Mouse (Mus musculus) NIH3T3 (cell line): ENCODE data around the gene Gm13278.
A peak's percentile ranks its signal among the peaks of the same experiment; 100 is the strongest.
"Not testable (repeated sequence)": the region's sequence is repeated elsewhere in the genome, so short reads cannot be mapped to it uniquely, and the experiment has no call there.

Experiments
- DNase-seq: peaks from one replicate; pipeline ENCODE4 v3.0.0-alpha.2; 2012; ENCODE audit warnings: low read depth

The Gm13278 gene

GRCm38 (mm10) chr4:88793936-88794675, 2.8 kb downstream of the Gm13278 start, which contains the start of gene Gm13275:
TSS of gene Gm13275 (plus strand) at chr4:88794487.
- not testable (repeated sequence) for DNase-seq

GRCm38 (mm10) chr4:88797097-88797496, 5.7 kb downstream of the Gm13278 start, which contains the start of gene Gm13279:
TSS of gene Gm13279 (plus strand) at chr4:88797397.
- not testable (repeated sequence) for DNase-seq

DNA sequence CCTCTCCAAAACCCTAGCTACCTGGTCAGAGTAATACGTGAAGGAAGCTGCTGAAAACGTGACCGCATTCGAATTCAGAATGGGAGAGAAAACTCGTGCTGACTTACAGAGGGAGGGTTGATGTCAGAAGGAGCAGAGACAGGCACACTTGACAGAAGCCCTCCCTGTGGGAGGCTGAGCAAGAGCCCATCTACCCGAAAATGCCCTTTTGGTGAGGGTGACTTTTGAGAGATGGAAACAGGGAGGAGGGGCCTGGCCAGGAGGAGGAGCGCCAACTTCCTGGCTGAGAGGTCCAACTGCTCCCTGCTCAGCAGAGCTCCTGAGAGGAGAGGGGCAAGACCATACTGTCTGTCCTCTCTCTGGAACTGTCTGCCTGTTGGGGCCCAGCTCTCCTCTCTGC, 8.0 kb downstream of the Gm13278 start, which contains the start of gene Gm13285:
Gene Gm13285 (plus strand): TSS at position 301 of the 400 bp plus-strand sequence.
- not testable (repeated sequence) for DNase-seq

DNA sequence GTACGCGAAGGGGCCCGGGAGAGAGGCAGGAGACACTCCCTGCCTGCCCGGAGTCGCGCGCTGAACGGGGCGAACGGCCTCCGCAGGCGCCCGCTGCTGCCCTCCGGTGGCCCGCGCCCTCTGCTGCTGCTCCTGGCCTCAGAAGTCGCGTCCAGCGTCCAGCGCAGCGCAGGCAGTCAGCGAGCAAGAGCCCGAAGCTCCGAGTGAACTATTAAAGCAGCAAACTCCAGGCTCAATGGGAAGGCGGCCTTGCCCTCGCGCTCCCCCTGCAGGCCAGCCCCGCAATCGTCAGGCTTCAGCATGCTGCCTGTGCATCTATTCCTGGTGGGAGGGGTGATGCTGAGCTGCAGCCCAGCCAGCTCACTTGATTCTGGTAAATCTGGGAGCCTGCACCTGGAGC, 11.6 kb downstream of the Gm13278 start, which contains the start of gene Gm13287:
Gene Gm13287 (plus strand): TSS at position 301 of the 400 bp plus-strand sequence.
- not testable (repeated sequence) for DNase-seq

GRCm38 (mm10) chr4:88805231-88805630, 13.9 kb downstream of the Gm13278 start, which contains the start of gene Gm13288:
TSS of gene Gm13288 (plus strand) at chr4:88805531.
- not testable (repeated sequence) for DNase-seq

GRCm38 (mm10) chr4:88805761-88806160, 14.4 kb downstream of the Gm13278 start:
- DNase-seq, result not testable (repeated sequence)

DNA sequence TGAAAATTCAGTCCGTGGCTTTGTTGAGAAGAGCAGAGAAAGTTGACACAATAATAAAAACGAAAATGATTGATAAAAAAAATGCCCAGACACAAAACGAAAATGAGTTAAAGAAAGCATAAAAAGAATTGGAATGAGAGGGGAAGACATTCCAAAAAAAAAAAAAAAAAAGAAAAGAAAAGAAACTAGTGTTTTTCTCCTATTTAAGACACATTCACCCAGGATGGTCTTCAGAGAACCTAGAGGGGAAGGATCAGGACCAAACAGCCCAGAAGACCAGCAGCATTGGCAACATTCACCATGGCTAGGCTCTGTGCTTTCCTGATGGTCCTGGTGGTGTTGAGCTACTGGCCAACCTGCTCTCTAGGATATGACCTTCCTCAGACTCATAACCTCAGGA, 24.6 kb downstream of the Gm13278 start, which contains the start of gene Ifna7:
Gene Ifna7 (plus strand): TSS at position 301 of the 400 bp plus-strand sequence.
- DNase-seq, result no peak

DNA sequence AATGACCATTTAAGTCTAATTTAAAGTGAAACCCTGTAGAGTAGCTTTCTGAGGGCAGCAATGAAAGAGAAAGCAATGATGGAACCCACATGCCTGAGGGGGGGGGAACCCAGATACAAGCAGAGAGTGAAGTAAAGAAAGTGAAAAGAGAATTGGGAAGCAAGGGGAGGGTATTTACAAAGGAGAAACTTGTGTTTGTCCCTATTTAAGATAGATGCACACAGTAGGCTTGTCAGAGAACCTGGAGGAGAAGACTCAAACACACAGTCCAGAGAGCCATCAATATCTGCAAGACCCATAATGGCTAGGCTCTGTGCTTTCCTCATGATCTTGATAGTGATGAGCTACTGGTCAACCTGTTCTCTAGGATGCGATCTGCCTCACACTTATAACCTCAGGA, 28.3 kb downstream of the Gm13278 start, which contains the start of gene Ifna11:
Gene Ifna11 (plus strand): TSS at position 301 of the 400 bp plus-strand sequence.
- no peak for DNase-seq

DNA sequence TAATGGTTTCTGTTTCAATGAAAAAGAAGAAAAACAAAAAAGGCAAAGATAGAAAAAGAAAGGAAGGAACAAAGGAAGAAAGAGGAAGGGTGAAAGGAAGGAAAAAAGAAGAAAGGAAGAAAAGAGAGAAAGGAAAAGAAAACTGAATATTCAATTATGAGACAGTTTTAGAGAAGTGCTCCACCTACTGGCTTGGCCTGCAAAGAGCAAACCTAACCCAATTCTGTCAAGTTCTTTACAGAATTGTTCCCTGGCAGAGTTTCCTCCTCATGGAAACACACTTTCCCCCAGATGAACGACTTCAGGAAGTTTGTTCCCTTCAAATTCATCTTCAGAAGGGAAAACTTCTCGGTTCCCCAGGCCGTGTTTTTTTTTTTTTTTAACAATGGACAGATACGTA, 31.6 kb downstream of the Gm13278 start:
- peak; percentile 65 for DNase-seq

- not testable (repeated sequence) for DNase-seq
Measured at GRCm38 (mm10) chr4:88827116-88827515, 35.8 kb downstream of the Gm13278 start, which contains the start of gene Ifna6. TSS of gene Ifna6 (plus strand) at chr4:88827416.

GRCm38 (mm10) chr4:88830523-88830922, 39.2 kb downstream of the Gm13278 start:
- DNase-seq, result peak; percentile 74

GRCm38 (mm10) chr4:88835225-88835624, 43.9 kb downstream of the Gm13278 start, which contains the start of gene Ifna5:
TSS of gene Ifna5 (plus strand) at chr4:88835525.
- DNase-seq, result not testable (repeated sequence)

GRCm38 (mm10) chr4:88838828-88839227, 47.5 kb downstream of the Gm13278 start:
- peak; percentile 65 for DNase-seq

GRCm38 (mm10) chr4:88840058-88840457, 48.7 kb downstream of the Gm13278 start:
- peak; percentile 11 for DNase-seq

DNA sequence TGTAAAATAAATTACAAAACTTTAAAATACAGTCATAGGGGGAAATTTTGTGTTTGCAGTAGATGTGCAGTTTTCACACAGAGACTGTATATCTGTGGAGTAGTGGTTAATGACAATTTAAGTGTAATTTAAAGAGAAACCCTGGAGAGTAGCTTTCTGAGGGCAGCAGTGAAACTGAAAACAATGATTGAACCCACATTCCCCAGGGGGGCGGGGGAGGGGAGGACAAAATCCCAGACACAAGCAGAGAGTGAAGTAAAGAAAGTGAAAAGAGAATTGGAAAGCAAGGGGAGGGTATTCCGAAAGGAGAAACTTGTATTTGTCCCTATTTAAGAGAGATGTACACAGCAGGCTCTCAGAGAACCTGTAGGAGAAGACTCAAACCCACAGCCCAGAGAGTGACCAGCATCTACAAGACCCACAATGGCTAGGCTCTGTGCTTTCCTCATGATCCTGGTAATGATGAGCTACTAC, 50.1 kb downstream of the Gm13278 start, which contains the start of gene Ifna4:
Gene Ifna4 (plus strand): TSS at position 424 of the 474 bp plus-strand sequence.
- no peak for DNase-seq
